Mouse (Mus musculus): ENCODE measurements around the gene Tbc1d5.

Gene Tbc1d5

GRCm38 (mm10) chr17:51111194-51111593, 68.0 kb downstream of the Tbc1d5 start:
- no peak for DNase-seq (ENCODE audit: extremely low read depth, insufficient read length, low spot score)

- no peak for DNase-seq (ENCODE audit: extremely low read depth, insufficient read length, low spot score)
Observed at GRCm38 (mm10) chr17:51104294-51104693, 74.9 kb downstream of the Tbc1d5 start.

DNA sequence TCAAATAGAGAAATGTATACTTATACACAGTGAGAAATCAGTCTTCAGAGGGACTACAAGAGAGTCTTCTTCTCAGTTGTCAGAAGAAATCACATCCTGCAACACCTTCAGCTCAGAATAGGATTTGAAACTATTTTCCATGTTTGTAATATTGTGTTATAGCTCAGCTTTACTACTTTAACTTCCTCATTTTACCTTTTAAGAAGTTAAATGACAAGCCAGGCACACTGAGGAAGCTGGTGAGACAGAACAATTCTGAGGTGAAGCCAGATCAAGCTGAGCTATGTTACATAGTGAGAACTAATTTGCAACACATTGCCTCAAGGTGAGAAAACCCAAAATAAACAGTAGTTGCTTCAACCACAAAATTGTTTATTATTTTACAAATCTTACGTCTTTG, 135.3 kb downstream of the Tbc1d5 start:
- DNase-seq (ENCODE audit: extremely low read depth, insufficient read length, low spot score) = no peak

DNA sequence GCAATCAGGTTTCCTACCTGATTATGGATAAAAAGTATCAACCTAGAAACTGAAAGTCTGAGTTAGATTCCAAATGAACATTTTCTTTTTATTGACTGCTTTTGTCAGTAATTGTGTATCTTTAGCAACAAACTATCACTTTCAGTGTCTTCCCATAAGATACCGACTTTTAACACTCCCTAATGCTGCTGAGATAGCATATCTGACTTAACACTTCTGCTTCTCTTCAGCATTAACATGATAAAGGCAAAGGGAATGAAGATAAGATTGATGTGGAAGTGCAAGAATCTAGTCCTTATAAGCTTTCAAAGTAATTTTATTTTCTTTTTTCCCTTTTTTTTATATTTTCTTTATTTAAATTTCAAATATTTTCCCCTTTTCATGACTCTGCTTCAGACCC, 138.3 kb downstream of the Tbc1d5 start:
- DNase-seq (ENCODE audit: extremely low read depth, insufficient read length, low spot score) = no peak

GRCm38 (mm10) chr17:51023227-51023626, 155.9 kb downstream of the Tbc1d5 start:
- no peak for DNase-seq (ENCODE audit: extremely low read depth, insufficient read length, low spot score)

DNA sequence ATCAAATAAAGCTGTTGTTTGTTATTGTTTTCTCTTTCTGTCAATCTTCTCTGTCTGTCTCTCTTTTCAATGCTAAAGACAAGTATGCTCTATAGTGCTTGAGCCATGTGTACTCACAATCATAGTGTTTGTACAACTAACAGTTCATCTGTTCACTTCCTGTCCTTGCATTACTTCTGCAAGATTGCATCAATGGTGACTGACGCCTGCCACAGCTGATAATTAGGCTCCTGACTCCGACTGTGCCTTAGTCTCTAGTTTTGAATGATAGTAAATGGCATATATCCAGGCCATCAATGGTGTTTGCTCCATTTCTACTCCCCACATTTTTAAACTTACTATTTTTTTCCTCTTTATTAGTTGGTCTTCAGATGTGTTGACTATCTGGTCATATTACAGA, 162.8 kb downstream of the Tbc1d5 start:
- DNase-seq (ENCODE audit: extremely low read depth, insufficient read length, low spot score) = no peak

- DNase-seq (ENCODE audit: extremely low read depth, insufficient read length, low spot score) = no peak
Observed at GRCm38 (mm10) chr17:51013908-51014307, 165.2 kb downstream of the Tbc1d5 start.

- DNase-seq (ENCODE audit: extremely low read depth, insufficient read length, low spot score) = no peak
Observed at GRCm38 (mm10) chr17:51003179-51003578, 176.0 kb downstream of the Tbc1d5 start.

DNA sequence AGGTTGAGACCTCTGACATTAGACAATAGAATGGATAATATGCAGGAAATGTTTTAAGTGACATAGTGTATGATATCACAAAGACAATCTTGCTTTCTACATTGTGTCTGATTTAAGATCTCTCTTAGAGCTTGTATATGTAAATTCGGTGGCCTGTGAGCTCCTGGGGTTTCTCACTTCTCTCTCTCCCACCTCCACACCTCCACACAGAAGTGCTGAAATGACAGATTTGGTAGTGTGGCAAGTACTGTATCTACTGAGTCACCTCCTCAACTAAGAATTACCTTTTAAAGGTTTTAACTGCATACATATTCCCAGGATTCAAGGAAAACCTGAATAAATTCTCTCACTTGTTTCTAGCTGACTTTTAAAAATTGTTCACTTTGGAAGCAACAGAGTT, 180.9 kb downstream of the Tbc1d5 start:
- DNase-seq (ENCODE audit: extremely low read depth, insufficient read length, low spot score) = no peak

GRCm38 (mm10) chr17:50993294-50993993, 185.7 kb downstream of the Tbc1d5 start:
- peak; percentile 5 for DNase-seq (ENCODE audit: extremely low read depth, insufficient read length, low spot score)

GRCm38 (mm10) chr17:50990770-50991405, 188.3 kb downstream of the Tbc1d5 start:
- DNase-seq (ENCODE audit: extremely low read depth, insufficient read length, low spot score) = no peak

GRCm38 (mm10) chr17:50987935-50988334, 191.2 kb downstream of the Tbc1d5 start:
- DNase-seq (ENCODE audit: extremely low read depth, insufficient read length, low spot score) = no peak

GRCm38 (mm10) chr17:50981933-50982332, 197.2 kb downstream of the Tbc1d5 start:
- no peak for DNase-seq (ENCODE audit: extremely low read depth, insufficient read length, low spot score)

GRCm38 (mm10) chr17:50972142-50972541, 207.0 kb downstream of the Tbc1d5 start:
- DNase-seq (ENCODE audit: extremely low read depth, insufficient read length, low spot score) = no peak

DNA sequence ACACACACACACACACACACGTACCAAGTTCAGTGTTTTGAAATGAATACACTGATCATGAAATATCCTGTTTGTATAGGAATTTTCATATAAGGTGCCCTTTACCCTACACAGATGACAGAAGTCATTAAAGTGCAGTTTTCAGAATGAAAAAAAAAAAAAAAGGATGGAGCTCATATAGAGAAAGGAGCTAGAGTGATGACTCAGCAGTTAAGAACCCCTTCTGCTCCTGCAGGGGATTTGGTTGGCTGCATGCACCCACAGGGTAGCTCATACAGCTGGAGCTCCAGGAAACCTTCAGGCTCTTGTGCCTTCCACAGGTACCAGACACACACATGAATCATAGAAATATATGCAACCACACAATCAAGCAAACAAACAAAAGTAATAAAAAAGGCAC, 213.0 kb downstream of the Tbc1d5 start:
- DNase-seq (ENCODE audit: extremely low read depth, insufficient read length, low spot score) = no peak

DNA sequence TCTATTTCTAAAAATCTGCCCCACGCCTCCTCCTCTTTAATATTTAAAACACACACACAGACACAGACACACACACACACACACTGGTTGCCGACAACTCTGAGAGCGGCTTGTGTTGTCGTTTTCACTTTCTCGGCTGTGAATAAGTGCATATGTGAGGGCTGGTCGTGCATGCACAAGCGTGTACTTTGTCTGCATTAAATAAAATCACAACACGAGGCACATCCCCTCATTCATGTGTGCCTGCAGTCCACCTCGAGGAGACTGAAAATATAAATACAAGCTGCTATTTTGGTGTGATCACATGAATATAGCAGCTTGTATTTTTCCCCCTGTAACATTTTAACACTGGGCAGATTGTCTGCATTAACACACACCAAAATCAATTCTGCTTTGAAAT, 224.8 kb downstream of the Tbc1d5 start:
- DNase-seq (ENCODE audit: extremely low read depth, insufficient read length, low spot score) = no peak

GRCm38 (mm10) chr17:50922308-50922707, 256.8 kb downstream of the Tbc1d5 start:
- DNase-seq (ENCODE audit: extremely low read depth, insufficient read length, low spot score) = no peak

- DNase-seq (ENCODE audit: extremely low read depth, insufficient read length, low spot score) = no peak
Observed at GRCm38 (mm10) chr17:50915216-50915615, 263.9 kb downstream of the Tbc1d5 start.

- DNase-seq (ENCODE audit: extremely low read depth, insufficient read length, low spot score) = no peak
Observed at GRCm38 (mm10) chr17:50908568-50909335, 270.4 kb downstream of the Tbc1d5 start.

- DNase-seq (ENCODE audit: extremely low read depth, insufficient read length, low spot score) = no peak
Observed at GRCm38 (mm10) chr17:50908160-50908559, 271.0 kb downstream of the Tbc1d5 start.

- no peak for DNase-seq (ENCODE audit: extremely low read depth, insufficient read length, low spot score)
Observed at GRCm38 (mm10) chr17:50906630-50907029, 272.5 kb downstream of the Tbc1d5 start.

DNA sequence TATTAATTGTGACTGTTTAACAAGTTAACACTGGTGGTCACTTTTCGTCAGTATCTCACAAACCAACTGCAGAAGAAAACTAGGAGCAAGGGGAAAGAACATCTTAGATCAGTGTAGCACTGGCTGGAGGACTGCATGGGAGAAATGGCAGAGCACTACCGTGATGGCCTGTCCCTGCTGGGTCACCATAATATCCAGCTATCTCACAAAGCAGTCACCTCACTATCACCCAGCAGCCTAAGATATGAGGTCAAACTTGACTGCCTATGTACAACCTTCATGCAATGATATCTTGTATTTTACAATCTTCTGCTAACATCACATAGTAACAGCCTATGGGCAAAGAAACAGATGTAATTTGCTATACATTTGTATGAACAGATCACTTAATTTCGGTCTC, 274.7 kb downstream of the Tbc1d5 start:
- DNase-seq (ENCODE audit: extremely low read depth, insufficient read length, low spot score) = no peak
